Mouse (Mus musculus): ENCODE measurements at regions not wholly inside any gene's neighbourhood (a gene's known extent, or its start where the extent isn't known, plus 50 kb on each side); places are given as distances from the start of the nearest gene placed in this dataset.
"Not testable (repeated sequence)": the region's sequence is repeated elsewhere in the genome, so short reads cannot be mapped to it uniquely, and the experiment has no call there.

GRCm38 (mm10) chrX:68486585-68486984, 191.8 kb upstream of the Fmr1 start:
- in situ Hi-C loops (cut with MboI; ENCODE audit: unreplicated experiment in 2 of 2): no loop called here

- in situ Hi-C loops (cut with MboI; ENCODE audit: unreplicated experiment in 2 of 2): not testable (repeated sequence)
Measured at GRCm38 (mm10) chrX:68492052-68492451, 186.3 kb upstream of the Fmr1 start.

GRCm38 (mm10) chrX:68494398-68495143, 183.8 kb upstream of the Fmr1 start:
- in situ Hi-C loops (cut with MboI; ENCODE audit: unreplicated experiment in 2 of 2): no loop called here

- in situ Hi-C loops (cut with MboI; ENCODE audit: unreplicated experiment in 2 of 2): no loop called here
Measured at GRCm38 (mm10) chrX:68495144-68495493, 183.2 kb upstream of the Fmr1 start.

- in situ Hi-C loops (cut with MboI; ENCODE audit: unreplicated experiment in 2 of 2): no loop called here
Measured at GRCm38 (mm10) chrX:68495751-68496150, 182.6 kb upstream of the Fmr1 start.

GRCm38 (mm10) chrX:68497886-68498285, 180.5 kb upstream of the Fmr1 start:
- in situ Hi-C loops (cut with MboI; ENCODE audit: unreplicated experiment in 2 of 2): no loop called here

- in situ Hi-C loops (cut with MboI; ENCODE audit: unreplicated experiment in 2 of 2): no loop called here
Measured at GRCm38 (mm10) chrX:68502938-68503337, 175.4 kb upstream of the Fmr1 start.

GRCm38 (mm10) chrX:68507664-68508063, 170.7 kb upstream of the Fmr1 start:
- in situ Hi-C loops (cut with MboI; ENCODE audit: unreplicated experiment in 2 of 2): no loop called here

- in situ Hi-C loops (cut with MboI; ENCODE audit: unreplicated experiment in 2 of 2): no loop called here
Measured at GRCm38 (mm10) chrX:68512213-68512766, 166.1 kb upstream of the Fmr1 start.

GRCm38 (mm10) chrX:68546561-68546960, 131.8 kb upstream of the Fmr1 start:
- in situ Hi-C loops (cut with MboI; ENCODE audit: unreplicated experiment in 2 of 2): no loop called here

GRCm38 (mm10) chrX:68554031-68554430, 124.3 kb upstream of the Fmr1 start:
- in situ Hi-C loops (cut with MboI; ENCODE audit: unreplicated experiment in 2 of 2): loop anchor here in 1 of 2 experiments (25.0 kb wide), 1 partner anchor 108 kb away; no protein-coding TSS in a partner anchor

GRCm38 (mm10) chrX:68557717-68558116, 120.6 kb upstream of the Fmr1 start:
- in situ Hi-C loops (cut with MboI; ENCODE audit: unreplicated experiment in 2 of 2): loop anchor here in 1 of 2 experiments (25.0 kb wide), 1 partner anchor 105 kb away; no protein-coding TSS in a partner anchor

- in situ Hi-C loops (cut with MboI; ENCODE audit: unreplicated experiment in 2 of 2): loop anchor here in 1 of 2 experiments (25.0 kb wide), 1 partner anchor 152 kb away; no protein-coding TSS in a partner anchor
Measured at GRCm38 (mm10) chrX:68585246-68585645, 93.1 kb upstream of the Fmr1 start.

- in situ Hi-C loops (cut with MboI; ENCODE audit: unreplicated experiment in 2 of 2): no loop called here
Measured at GRCm38 (mm10) chrX:68622141-68622540, 56.2 kb upstream of the Fmr1 start.

All from v-Abl transformed pro-B cells (cell line).